ENCODE assay signal across 9 mouse cellular contexts in genomic region chr17:73034420-73034819, GRCm38 (mm10).
A peak's percentile ranks its signal among the peaks of the same experiment; 100 is the strongest.
DNase-seq lines count a peak whose midpoint lies in the region; ATAC-seq and TF ChIP-seq lines count a peak whose summit lies in the region.
"Had no signal": no experiment of that assay in that cellular context is flagged by ENCODE, and none has a peak within 500 bp of the region (broad histone marks: within the 10 kb centered on the region; RNA-seq: fewer than 3 reads in every experiment).

No protein-coding gene starts in this region.

- peak overlapping the region; percentile 37 for H3K9ac ChIP-seq in CH12.LX (ENCODE audit: insufficient read depth, low read depth)
- H3K9ac ChIP-seq in midbrain, embryonic 14.5 days (replicated peaks; ENCODE audit: low read length), result no peak overlapping the region
- H3K9ac ChIP-seq: hindbrain, embryonic 14.5 days had no signal

- in situ Hi-C loops in CH12.LX (cut with MboI; ENCODE audit: low pct_ligation_motif_present, low pct_unique_long_range_greater_than_20kb, low sequenced_read_pairs), result no loop called here

- TF ChIP-seq CTCF in CH12.LX (conservative IDR thresholded peaks at IDR 0.05 in 1 of 2, IDR thresholded peaks at IDR 0.05 in 1 of 2; ENCODE audit: low read depth in 2 of 2, low read length in 2 of 2), result peak in 1 of 2 experiments; percentile 32; a peak in 2 of 4 replicates

- peak overlapping the region; percentile 70 for H3K4me2 ChIP-seq in CH12.LX (ENCODE audit: insufficient read depth, low read depth, poor library complexity, severe bottlenecking)
- no peak overlapping the region for H3K4me2 ChIP-seq in midbrain, embryonic 14.5 days (ENCODE audit: low read length)
- H3K4me2 ChIP-seq: hindbrain, embryonic 14.5 days had no signal

- DNase-seq in heart, adult 18-20 months, result peak; percentile 36 to 72
- DNase-seq in heart, postnatal 10 days, result no peak
- DNase-seq in CH12.LX (ENCODE audit: extremely low read depth), result peak; percentile 91
- DNase-seq in kidney, adult 9 months, result peak; percentile 53
- peak; percentile 65 to 66 for DNase-seq in lung, postnatal 4 days
- no peak for DNase-seq in urinary bladder, adult 2 months (ENCODE audit: low spot score)
- DNase-seq in neural tube, embryonic 10.5 days (ENCODE audit: extremely low spot score, low spot score), result no peak
- no peak for DNase-seq in midbrain, embryonic 14.5 days

- no peaks in the 10 kb centered on the region for H3K27me3 ChIP-seq in CH12.LX (replicated peaks)
- H3K27me3 ChIP-seq in midbrain, embryonic 14.5 days (ENCODE audit: control insufficient read depth, insufficient read depth, low read length), result no peaks in the 10 kb centered on the region

- H3K36me3 ChIP-seq in CH12.LX (replicated peaks in 1 of 2; ENCODE audit: control insufficient read depth in 1 of 2, insufficient read depth in 1 of 2, low read length in 1 of 2), result no peaks in the 10 kb centered on the region
- no peaks in the 10 kb centered on the region for H3K36me3 ChIP-seq in midbrain, embryonic 14.5 days (ENCODE audit: control insufficient read depth, insufficient read depth, low read length)

- intact Hi-C loops in heart, postnatal 10 days (cut with DNase I), result no loop called here

- H3K27ac ChIP-seq in CH12.LX (ENCODE audit: insufficient read depth, low read depth), result peak overlapping the region; percentile 58
- no peak overlapping the region for H3K27ac ChIP-seq in midbrain, embryonic 14.5 days (replicated peaks; ENCODE audit: low read depth, low read length)
- H3K27ac ChIP-seq: hindbrain, embryonic 14.5 days had no signal

- H3K4me1 ChIP-seq in CH12.LX (ENCODE audit: control insufficient read depth in 1 of 2, insufficient read depth in 2 of 2), result peaks cover 22 to 54% of the 10 kb centered on the region in 2 experiments
- H3K4me1 ChIP-seq in midbrain, embryonic 14.5 days (ENCODE audit: control insufficient read depth, insufficient read depth, low read length), result no peaks in the 10 kb centered on the region

- H3K4me3 ChIP-seq in CH12.LX (replicated peaks in 1 of 3; ENCODE audit: low read depth in 2 of 3, low read length in 2 of 3, poor library complexity in 1 of 3), result peak overlapping the region in 1 of 3 experiments; percentile 34
- no peak overlapping the region for H3K4me3 ChIP-seq in midbrain, embryonic 14.5 days (replicated peaks; ENCODE audit: low read depth, low read length)

- 86% methylated on average over 3 of the region's 3 CpGs for WGBS in midbrain, embryonic 14.5 days

- dilution Hi-C loops in CH12.LX (cut with MboI; ENCODE audit: extremely low pct_ligation_motif_present, extremely low pct_unique_long_range_greater_than_20kb, low sequenced_read_pairs), result no loop called here

- no peak for TF ChIP-seq POLR2A in CH12.LX (IDR thresholded peaks at IDR 0.05; ENCODE audit: low read depth, low read length)

- ATAC-seq in midbrain, embryonic 14.5 days (ENCODE audit: low FRiP score, low TSS enrichment), result no peak

- H3K79me2 ChIP-seq in CH12.LX (replicated peaks; ENCODE audit: control insufficient read depth, extremely low read depth, insufficient read depth, poor library complexity, severe bottlenecking), result no peaks in the 10 kb centered on the region

- peak; percentile 87 for TF ChIP-seq EP300 in CH12.LX (IDR thresholded peaks at IDR 0.05; ENCODE audit: low read length)

- TF ChIP-seq RAD21 in CH12.LX (IDR thresholded peaks at IDR 0.05; ENCODE audit: low read depth, low read length), result peak; percentile 39

- no peaks in the 10 kb centered on the region for H3K9me3 ChIP-seq in CH12.LX (replicated peaks; ENCODE audit: low read length)
- no peaks in the 10 kb centered on the region for H3K9me3 ChIP-seq in midbrain, embryonic 14.5 days (ENCODE audit: control insufficient read depth, low read length)

TF ChIP-seq in CH12.LX, 34 proteins besides CTCF, POLR2A, EP300 and RAD21:
- TF ChIP-seq USF1 (IDR thresholded peaks at IDR 0.05; ENCODE audit: low read depth, low read length), result no peak
- no peak for TF ChIP-seq USF2 (conservative IDR thresholded peaks at IDR 0.05; ENCODE audit: low read depth, low read length)
- no peak for TF ChIP-seq KAT2A (IDR thresholded peaks at IDR 0.05; ENCODE audit: insufficient replicate concordance, low read length)
- TF ChIP-seq ZC3H11A (IDR thresholded peaks at IDR 0.05; ENCODE audit: low read depth, low read length), result no peak
- TF ChIP-seq ELF1 (IDR thresholded peaks at IDR 0.05; ENCODE audit: low read depth, low read length), result peak; percentile 52
- TF ChIP-seq TBP (conservative IDR thresholded peaks at IDR 0.05; ENCODE audit: low read depth, low read length), result peak; percentile 49; the same call in 1 of the 2 replicates
- TF ChIP-seq JUND (conservative IDR thresholded peaks at IDR 0.05; ENCODE audit: low read depth, low read length), result peak; percentile 96
- no peak for TF ChIP-seq MAFK (IDR thresholded peaks at IDR 0.05; ENCODE audit: insufficient replicate concordance, low read length)
- TF ChIP-seq ZMIZ1 (IDR thresholded peaks at IDR 0.05; ENCODE audit: low read depth, low read length), result no peak
- peak; percentile 52; the same call in 1 of the 2 replicates for TF ChIP-seq RCOR1 (conservative IDR thresholded peaks at IDR 0.05; ENCODE audit: low read depth, low read length)
- TF ChIP-seq HCFC1 (IDR thresholded peaks at IDR 0.05; ENCODE audit: low read depth, low read length), result peak; percentile 32
- peak; percentile 73 for TF ChIP-seq TCF12 (IDR thresholded peaks at IDR 0.05; ENCODE audit: low read depth, low read length)
- TF ChIP-seq NRF1 (IDR thresholded peaks at IDR 0.05; ENCODE audit: low read depth, low read length), result peak; percentile 64
- TF ChIP-seq E2F4 (IDR thresholded peaks at IDR 0.05; ENCODE audit: insufficient replicate concordance, low read depth, low read length), result no peak
- no peak for TF ChIP-seq NELFE (IDR thresholded peaks at IDR 0.05; ENCODE audit: low read depth, low read length)
- TF ChIP-seq GABPA (IDR thresholded peaks at IDR 0.05; ENCODE audit: insufficient replicate concordance, low read depth, low read length), result no peak
- no peak for TF ChIP-seq ZKSCAN1 (IDR thresholded peaks at IDR 0.05; ENCODE audit: borderline replicate concordance, low read depth, low read length)
- TF ChIP-seq UBTF (IDR thresholded peaks at IDR 0.05; ENCODE audit: low read depth, low read length), result no peak
- no peak for TF ChIP-seq MYC (IDR thresholded peaks at IDR 0.05; ENCODE audit: low read depth, low read length)
- TF ChIP-seq ZNF384 (IDR thresholded peaks at IDR 0.05; ENCODE audit: low read depth, low read length), result peak; percentile 92
- no peak for TF ChIP-seq MXI1 (IDR thresholded peaks at IDR 0.05; ENCODE audit: low read depth, low read length)
- TF ChIP-seq IRF4 (IDR thresholded peaks at IDR 0.05; ENCODE audit: low read depth, low read length), result peak; percentile 95
- TF ChIP-seq BHLHE40 (IDR thresholded peaks at IDR 0.05; ENCODE audit: low read depth, low read length), result no peak
- no peak for TF ChIP-seq CHD2 (IDR thresholded peaks at IDR 0.05; ENCODE audit: low read length)
- peak; percentile 86 for TF ChIP-seq MEF2A (IDR thresholded peaks at IDR 0.05; ENCODE audit: borderline replicate concordance, low read depth, low read length)
- TF ChIP-seq SIN3A (IDR thresholded peaks at IDR 0.05; ENCODE audit: low read length), result 0 out of 2 replicates have a peak, but pooled peaks have one; percentile 29
- peak; percentile 11 for TF ChIP-seq SMC3 (IDR thresholded peaks at IDR 0.05; ENCODE audit: low read depth, low read length)
- no peak for TF ChIP-seq PAX5 (IDR thresholded peaks at IDR 0.05; ENCODE audit: low read length)
- TF ChIP-seq JUN (IDR thresholded peaks at IDR 0.05; ENCODE audit: insufficient read depth, low read depth, low read length), result peak; percentile 90
- peak; percentile 40; the same call in 1 of the 2 replicates for TF ChIP-seq MAX (IDR thresholded peaks at IDR 0.05; ENCODE audit: low read length)
- TF ChIP-seq CHD1 (IDR thresholded peaks at IDR 0.05; ENCODE audit: low read depth, low read length), result no peak
- peak; percentile 69 for TF ChIP-seq ETS1 (conservative IDR thresholded peaks at IDR 0.05; ENCODE audit: low read depth, low read length)
- TF ChIP-seq MAZ (IDR thresholded peaks at IDR 0.05; ENCODE audit: low read depth, low read length), result no peak; the same call in 1 of the 2 replicates
- no peak for TF ChIP-seq POLR2AphosphoS2 (IDR thresholded peaks at IDR 0.05; ENCODE audit: low read depth, low read length)

Comparison
In these comparisons a context has a peak if more than half of its experiments do, and no peak if none do; other contexts are left out.
1. DNase-seq: peak in heart, adult 18-20 months (2 of 2), CH12.LX (single experiment), kidney, adult 9 months (single experiment) and lung, postnatal 4 days (2 of 2); none in heart, postnatal 10 days (0 of 2), urinary bladder, adult 2 months (single experiment), neural tube, embryonic 10.5 days (single experiment) and midbrain, embryonic 14.5 days (single experiment).